Mouse (Mus musculus) stomach, postnatal 0 days (tissue): ENCODE results near the gene Lrmda. TPM values are rescaled to one million over a fixed set of nuclear protein-coding genes. Genes with fewer than 3 reads are reported as not detected.

Experiments
- ATAC-seq: fragments of 200-750 bp; cut with Nextera tagmentation; 2 replicates; pipeline ENCODE4 v1.8.0; 2017; ENCODE audit not compliant: low FRiP score, low TSS enrichment
- DNase-seq: peaks from one replicate; pipeline ENCODE4 v3.0.0-alpha.2; 2016; ENCODE audit warnings: low spot score
- H3K27ac ChIP-seq: fragments of 300-500 bp; sonication (generic); replicated peaks from 2 replicates; pipeline ENCODE4 v1.5.1; 2014; ENCODE audit warnings: mild to moderate bottlenecking, control low read depth
- H3K27me3 ChIP-seq: fragments of 300-500 bp; sonication (generic); 2 replicates; pipeline ENCODE4 v1.6.1; 2014; ENCODE audit warnings: low read length; ENCODE audit not compliant: control insufficient read depth, insufficient read depth
- H3K36me3 ChIP-seq: fragments of 300-500 bp; sonication (generic); 2 replicates; pipeline ENCODE4 v1.6.1; 2014; ENCODE audit warnings: low read length, mixed read lengths; ENCODE audit not compliant: control insufficient read depth, insufficient read depth
- H3K4me1 ChIP-seq: fragments of 300-500 bp; sonication (generic); replicated peaks from 2 replicates; pipeline ENCODE4 v1.6.1; 2014; ENCODE audit warnings: antibody characterized with exemption; ENCODE audit not compliant: control insufficient read depth, insufficient read depth
- H3K4me2 ChIP-seq: fragments of 300-500 bp; sonication (generic); replicated peaks from 2 replicates; pipeline ENCODE4 v1.6.1; 2014; ENCODE audit warnings: low read depth, mild to moderate bottlenecking, control low read depth, moderate library complexity
- H3K4me3 ChIP-seq: fragments of 300-500 bp; sonication (generic); 2 replicates; pipeline ENCODE4 v1.5.1; 2014; ENCODE audit warnings: low read depth, low read length, control low read depth
- H3K9ac ChIP-seq: fragments of 300-500 bp; sonication (generic); 2 replicates; pipeline ENCODE4 v1.6.1; 2014; ENCODE audit warnings: mild to moderate bottlenecking, low read length, control low read depth, mixed read lengths
- H3K9me3 ChIP-seq: fragments of 300-500 bp; sonication (generic); 2 replicates; pipeline ENCODE4 v1.6.1; 2016; ENCODE audit warnings: low read length; ENCODE audit not compliant: control insufficient read depth
- CTCF ChIP-seq: IDR thresholded peaks from 2 replicates; pipeline ENCODE4 v1.5.1; 2016; ENCODE audit warnings: antibody characterized with exemption, low read depth, mild to moderate bottlenecking, moderate library complexity
- EP300 ChIP-seq: optimal IDR thresholded peaks from 2 replicates; pipeline ENCODE3; 2016; ENCODE audit warnings: antibody characterized with exemption
- WGBS: fragments of 180-500 bp; shearing (Covaris S2); extraction: QIAGEN DNeasy Blood & Tissue Kit; methylation state at CpG from one replicate; pipeline ENCODE4 v1.1.7; 2014; 5-methylcytosine and 5-hydroxymethylcytosine counted together
- polyA plus RNA-seq: library from polyadenylated mRNA; unstranded; fragments of >200 nt; fragmentation: Nextera tagmentation; extraction: Ambion mirVana; gene quantifications from 2 replicates; pipeline ENCODE4 v1.2.1, GENCODE M21; 2015

The Lrmda gene
- polyA plus RNA-seq, 1 experiment from 2014 or later = 0.39 TPM

GRCm38 (mm10) chr14:22707958-22708701 lies 688.6 kb downstream of the Lrmda start:
- Histone ChIP-seq H3K27ac (no peak overlapping the region), H3K36me3 (no peaks in the 10 kb centered on the region), H3K4me1 (no peaks in the 10 kb centered on the region), H3K27me3 (no peaks in the 10 kb centered on the region), H3K4me3 (no peak overlapping the region), H3K4me2 (no peak overlapping the region), H3K9me3 (no peaks in the 10 kb centered on the region), H3K9ac (no peak overlapping the region)
- TF ChIP-seq EP300 = no peak
- no peak for TF ChIP-seq CTCF
- ATAC-seq = no peak
- no peak for DNase-seq
- 64% methylated on average over 9 of the region's 9 CpGs for WGBS

- no peak overlapping the region for H3K4me2 ChIP-seq
- no peaks in the 10 kb centered on the region for H3K36me3 ChIP-seq
- no peak overlapping the region for H3K9ac ChIP-seq
- no peak for DNase-seq
- 66% methylated on average over 6 of the region's 6 CpGs for WGBS
- no peaks in the 10 kb centered on the region for H3K9me3 ChIP-seq
- no peak overlapping the region for H3K4me3 ChIP-seq
- no peak overlapping the region for H3K27ac ChIP-seq
- TF ChIP-seq CTCF (no peak), EP300 (no peak)
- H3K27me3 ChIP-seq = no peaks in the 10 kb centered on the region
- no peaks in the 10 kb centered on the region for H3K4me1 ChIP-seq
- no peak for ATAC-seq
Observed at GRCm38 (mm10) chr14:22710071-22710661, 690.7 kb downstream of the Lrmda start.

- no peaks in the 10 kb centered on the region for H3K9me3 ChIP-seq
- no peak overlapping the region for H3K4me3 ChIP-seq
- ATAC-seq = no peak
- DNase-seq = no peak
- no peaks in the 10 kb centered on the region; the same call in 1 of the 2 replicates for H3K4me1 ChIP-seq
- no peak overlapping the region for H3K9ac ChIP-seq
- H3K36me3 ChIP-seq = no peaks in the 10 kb centered on the region
- no peak for TF ChIP-seq EP300
- H3K27ac ChIP-seq = no peak overlapping the region
- H3K4me2 ChIP-seq = no peak overlapping the region
- H3K27me3 ChIP-seq = no peaks in the 10 kb centered on the region
Observed at GRCm38 (mm10) chr14:22712388-22712787, 692.9 kb downstream of the Lrmda start.

GRCm38 (mm10) chr14:22715581-22716378 lies 696.3 kb downstream of the Lrmda start:
- 66% methylated on average over 6 of the region's 6 CpGs for WGBS

GRCm38 (mm10) chr14:22719968-22720367 lies 700.5 kb downstream of the Lrmda start:
- WGBS = 93% methylated on average over 1 of the region's 1 CpGs
- DNase-seq = no peak
- no peak overlapping the region for H3K27ac ChIP-seq

More at GRCm38 (mm10) chr14:22715581-22716378, 696.3 kb downstream of the Lrmda start:
- Histone ChIP-seq H3K4me1 (no peaks in the 10 kb centered on the region; the same call in 1 of the 2 replicates), H3K9ac (no peak overlapping the region), H3K27me3 (no peaks in the 10 kb centered on the region), H3K9me3 (no peaks in the 10 kb centered on the region), H3K4me3 (no peak overlapping the region), H3K27ac (no peak overlapping the region), H3K36me3 (no peaks in the 10 kb centered on the region), H3K4me2 (no peak overlapping the region)
- DNase-seq (no peak), ATAC-seq (no peak)
- TF ChIP-seq CTCF = no peak
- TF ChIP-seq EP300 = no peak

More at GRCm38 (mm10) chr14:22719968-22720367, 700.5 kb downstream of the Lrmda start:
- no peaks in the 10 kb centered on the region; the same call in 1 of the 2 replicates for H3K4me1 ChIP-seq
- no peak for ATAC-seq
- no peaks in the 10 kb centered on the region for H3K36me3 ChIP-seq
- H3K4me2 ChIP-seq = no peak overlapping the region
- H3K27me3 ChIP-seq = no peaks in the 10 kb centered on the region
- no peak overlapping the region for H3K4me3 ChIP-seq
- H3K9ac ChIP-seq = no peak overlapping the region
- H3K9me3 ChIP-seq = no peaks in the 10 kb centered on the region
- no peak for TF ChIP-seq EP300
- TF ChIP-seq CTCF = no peak
